17 mouse cellular contexts compared by ENCODE assay signal in genomic region chr11:32244617-32245016, GRCm38 (mm10). TPM values are rescaled to one million over a fixed set of nuclear protein-coding genes. Genes with fewer than 3 reads are reported as not detected.
DNase-seq lines count a peak whose midpoint lies in the region; ATAC-seq and TF ChIP-seq lines count a peak whose summit lies in the region.
"Had no signal": no experiment of that assay in that cellular context is flagged by ENCODE, and none has a peak within 500 bp of the region (broad histone marks: within the 10 kb centered on the region; RNA-seq: fewer than 3 reads in every experiment).

No protein-coding gene starts in this region.

- ATAC-seq in heart, embryonic 15.5 days (replicated peaks; ENCODE audit: insufficient number of reproducible peaks, insufficient read depth, low FRiP score, low read depth): no peak
- no peak for ATAC-seq in liver, embryonic 11.5 days (replicated peaks; ENCODE audit: low FRiP score)
- no peak for ATAC-seq in embryonic facial prominence, embryonic 13.5 days (ENCODE audit: insufficient number of reproducible peaks, insufficient read depth, low FRiP score, low TSS enrichment, low read depth)
- ATAC-seq: forebrain, embryonic 16.5 days; hindbrain, embryonic 16.5 days had no signal

- no peaks in the 10 kb centered on the region for H3K27me3 ChIP-seq in heart, embryonic 15.5 days
- H3K27me3 ChIP-seq in liver, embryonic 11.5 days (replicated peaks; ENCODE audit: control insufficient read depth, insufficient read depth, low read length): no peaks in the 10 kb centered on the region
- no peaks in the 10 kb centered on the region for H3K27me3 ChIP-seq in embryonic facial prominence, embryonic 13.5 days
- H3K27me3 ChIP-seq: limb, embryonic 13.5 days had no signal

- TF ChIP-seq CTCF in bone marrow, adult 2 months (IDR thresholded peaks at IDR 0.05; ENCODE audit: control insufficient read depth, insufficient read depth, low read length): no peak

- no peak for TF ChIP-seq POLR2A in bone marrow, adult 2 months (IDR thresholded peaks at IDR 0.05; ENCODE audit: borderline replicate concordance, control insufficient read depth, low read depth, low read length)

- H3K9me3 ChIP-seq in heart, embryonic 15.5 days (replicated peaks): no peaks in the 10 kb centered on the region
- no peaks in the 10 kb centered on the region for H3K9me3 ChIP-seq in liver, embryonic 11.5 days (ENCODE audit: control insufficient read depth, low read length)
- H3K9me3 ChIP-seq in embryonic facial prominence, embryonic 13.5 days: no peaks in the 10 kb centered on the region
- H3K9me3 ChIP-seq: limb, embryonic 13.5 days had no signal

- no peak for DNase-seq in heart, postnatal 14 days
- DNase-seq in liver, embryonic 11.5 days (ENCODE audit: low spot score): no peak
- DNase-seq in liver: no peak
- DNase-seq in adrenal gland, postnatal 4 days (ENCODE audit: low spot score in 2 of 2): no peak
- DNase-seq in thymus, postnatal 10 days (ENCODE audit: low spot score in 2 of 2): no peak
- DNase-seq: cerebellum, adult 9-10 months; kidney, postnatal 14 days had no signal

- intact Hi-C loops in heart, postnatal 14 days (cut with DNase I): no loop called here

- no peak overlapping the region for H3K4me3 ChIP-seq in heart, embryonic 15.5 days
- no peak overlapping the region for H3K4me3 ChIP-seq in liver, embryonic 11.5 days (ENCODE audit: low read depth, low read length)
- no peak overlapping the region for H3K4me3 ChIP-seq in bone marrow, adult 2 months (replicated peaks; ENCODE audit: control insufficient read depth, low read depth, low read length)
- no peak overlapping the region for H3K4me3 ChIP-seq in embryonic facial prominence, embryonic 13.5 days
- H3K4me3 ChIP-seq: limb, embryonic 13.5 days had no signal

- H3K4me1 ChIP-seq in heart, embryonic 15.5 days (replicated peaks): peaks cover 15% of the 10 kb centered on the region
- H3K4me1 ChIP-seq in liver, embryonic 11.5 days (replicated peaks; ENCODE audit: control insufficient read depth, insufficient read depth, low read length): peaks cover 42% of the 10 kb centered on the region
- H3K4me1 ChIP-seq in bone marrow, adult 2 months (ENCODE audit: control insufficient read depth, insufficient read depth, low read length): peaks cover 6% of the 10 kb centered on the region
- peaks cover 12% of the 10 kb centered on the region for H3K4me1 ChIP-seq in embryonic facial prominence, embryonic 13.5 days
- H3K4me1 ChIP-seq: limb, embryonic 13.5 days had no signal

- 0 out of 2 replicates have a peak overlapping the region, but pooled peaks have one; percentile 3 for H3K27ac ChIP-seq in heart, embryonic 15.5 days
- peak overlapping the region; percentile 97 for H3K27ac ChIP-seq in liver, embryonic 11.5 days (ENCODE audit: low read depth, low read length)
- peak overlapping the region; percentile 81 for H3K27ac ChIP-seq in bone marrow, adult 2 months (ENCODE audit: control insufficient read depth, insufficient read depth, low read depth, low read length, poor library complexity)
- peak overlapping the region; percentile 71; the same call in 1 of the 2 replicates for H3K27ac ChIP-seq in embryonic facial prominence, embryonic 13.5 days
- H3K27ac ChIP-seq: limb, embryonic 13.5 days; macrophage had no signal

- H3K36me3 ChIP-seq in heart, embryonic 15.5 days: peaks cover 17% of the 10 kb centered on the region; the same call in 1 of the 2 replicates
- H3K36me3 ChIP-seq in liver, embryonic 11.5 days (ENCODE audit: control insufficient read depth, insufficient read depth, low read length): peaks cover 7% of the 10 kb centered on the region
- peaks cover 76% of the 10 kb centered on the region for H3K36me3 ChIP-seq in embryonic facial prominence, embryonic 13.5 days

- no peak overlapping the region for H3K9ac ChIP-seq in heart, embryonic 15.5 days
- H3K9ac ChIP-seq in liver, embryonic 11.5 days (ENCODE audit: low read depth, low read length): peak overlapping the region; percentile 67
- no peak overlapping the region; the same call in 1 of the 2 replicates for H3K9ac ChIP-seq in embryonic facial prominence, embryonic 13.5 days
- H3K9ac ChIP-seq: limb, embryonic 13.5 days had no signal

- H3K4me2 ChIP-seq in heart, embryonic 15.5 days: no peak overlapping the region
- peak overlapping the region; percentile 55 for H3K4me2 ChIP-seq in liver, embryonic 11.5 days
- H3K4me2 ChIP-seq in embryonic facial prominence, embryonic 13.5 days: no peak overlapping the region
- H3K4me2 ChIP-seq: limb, embryonic 13.5 days had no signal

- WGBS in heart, embryonic 15.5 days: 79% methylated on average over 1 of the region's 1 CpGs
- 83% methylated on average over 1 of the region's 1 CpGs for WGBS in liver, embryonic 11.5 days
- 60% methylated on average over 1 of the region's 1 CpGs for WGBS in bone marrow, adult 2 months
- 83% methylated on average over 1 of the region's 1 CpGs for WGBS in embryonic facial prominence, embryonic 13.5 days

RNA-seq across cellular contexts. Expression of gene Mpg, which starts 18.3 kb away (rescaled TPM):
- polyA plus RNA-seq in heart, embryonic 15.5 days (2015; fragmentation: Nextera tagmentation; extraction: Ambion mirVana): 14.3 and 22.4 TPM in 2 replicates
- 1 to 10 TPM; 6.5 to 8.5 TPM for total RNA-seq in heart, postnatal 14 days (2021)
- polyA plus RNA-seq in liver, embryonic 11.5 days (2014; fragmentation: Nextera tagmentation; extraction: Ambion mirVana): 29.6 and 30.8 TPM in 2 replicates
- polyA plus RNA-seq in bone marrow, adult 2 months (2011; ENCODE audit: insufficient read depth, insufficient read length, low replicate concordance, missing spikeins): 10.9 and 20.1 TPM in 2 replicates
- 42.2 and 44.1 TPM in 2 replicates for polyA plus RNA-seq in embryonic facial prominence, embryonic 13.5 days (2015; fragmentation: Nextera tagmentation; extraction: Ambion mirVana)
- 10 to 100 TPM; 38.5 to 40.6 TPM for total RNA-seq in adrenal gland, postnatal 4 days (2021)

RNA-seq across cellular contexts. Expression of gene Rhbdf1, which starts 22.5 kb away (rescaled TPM):
- polyA plus RNA-seq in heart, embryonic 15.5 days (2015; fragmentation: Nextera tagmentation; extraction: Ambion mirVana): 35.6 and 42.8 TPM in 2 replicates
- 10 to 100 TPM; 22.3 to 23.3 TPM for total RNA-seq in heart, postnatal 14 days (2021)
- polyA plus RNA-seq in liver, embryonic 11.5 days (2014; fragmentation: Nextera tagmentation; extraction: Ambion mirVana): 16.9 and 19.1 TPM in 2 replicates
- polyA plus RNA-seq in bone marrow, adult 2 months (2011; ENCODE audit: insufficient read depth, insufficient read length, low replicate concordance, missing spikeins): 2.4 and 4.2 TPM in 2 replicates
- 55.5 and 55.9 TPM in 2 replicates for polyA plus RNA-seq in embryonic facial prominence, embryonic 13.5 days (2015; fragmentation: Nextera tagmentation; extraction: Ambion mirVana)
- 10 to 100 TPM; 43.7 to 47.5 TPM for total RNA-seq in adrenal gland, postnatal 4 days (2021)

RNA-seq across cellular contexts. Expression of gene Nprl3, which starts 22.9 kb away (rescaled TPM):
- 29.8 and 33.6 TPM in 2 replicates for polyA plus RNA-seq in heart, embryonic 15.5 days (2015; fragmentation: Nextera tagmentation; extraction: Ambion mirVana)
- total RNA-seq in heart, postnatal 14 days (2021): 10 to 100 TPM; 24.9 to 29.3 TPM
- 31.0 and 38.1 TPM in 2 replicates for polyA plus RNA-seq in liver, embryonic 11.5 days (2014; fragmentation: Nextera tagmentation; extraction: Ambion mirVana)
- polyA plus RNA-seq in bone marrow, adult 2 months (2011; ENCODE audit: insufficient read depth, insufficient read length, low replicate concordance, missing spikeins): 69.5 and 75.3 TPM in 2 replicates
- 42.6 and 46.9 TPM in 2 replicates for polyA plus RNA-seq in embryonic facial prominence, embryonic 13.5 days (2015; fragmentation: Nextera tagmentation; extraction: Ambion mirVana)
- 10 to 100 TPM; 73.7 to 77.3 TPM for total RNA-seq in adrenal gland, postnatal 4 days (2021)

RNA-seq across cellular contexts. Expression of gene Hba-x, which starts 31.6 kb away (rescaled TPM):
- polyA plus RNA-seq in heart, embryonic 15.5 days (2015; fragmentation: Nextera tagmentation; extraction: Ambion mirVana): 195 and 375 TPM in 2 replicates
- total RNA-seq in heart, postnatal 14 days (2021): not detected
- 4,144 and 4,673 TPM in 2 replicates for polyA plus RNA-seq in liver, embryonic 11.5 days (2014; fragmentation: Nextera tagmentation; extraction: Ambion mirVana)
- polyA plus RNA-seq in bone marrow, adult 2 months (2011; ENCODE audit: insufficient read depth, insufficient read length, low replicate concordance, missing spikeins): 2.6 and 3.5 TPM in 2 replicates
- 557 and 590 TPM in 2 replicates for polyA plus RNA-seq in embryonic facial prominence, embryonic 13.5 days (2015; fragmentation: Nextera tagmentation; extraction: Ambion mirVana)
- not detected for total RNA-seq in adrenal gland, postnatal 4 days (2021)
- total RNA-seq: gastrocnemius, postnatal 14 days had no signal
- polyA plus RNA-seq: macrophage; small intestine, adult 2 months; testis, adult 2 months had no signal

RNA-seq across cellular contexts. Expression of gene Hba-a1, which starts 38.7 kb away (rescaled TPM):
- polyA plus RNA-seq in heart, embryonic 15.5 days (2015; fragmentation: Nextera tagmentation; extraction: Ambion mirVana): 23,640 and 24,567 TPM in 2 replicates
- total RNA-seq in heart, postnatal 14 days (2021): over 10,000 TPM; 19,140 to 26,056 TPM
- polyA plus RNA-seq in liver, embryonic 11.5 days (2014; fragmentation: Nextera tagmentation; extraction: Ambion mirVana): 12,698 and 12,741 TPM in 2 replicates
- polyA plus RNA-seq in bone marrow, adult 2 months (2011; ENCODE audit: insufficient read depth, insufficient read length, low replicate concordance, missing spikeins): 17,767 and 55,751 TPM in 2 replicates
- 3,202 and 4,502 TPM in 2 replicates for polyA plus RNA-seq in embryonic facial prominence, embryonic 13.5 days (2015; fragmentation: Nextera tagmentation; extraction: Ambion mirVana)
- total RNA-seq in adrenal gland, postnatal 4 days (2021): 1,000 to 10,000 TPM; 4,498 to 5,274 TPM
- polyA plus RNA-seq: macrophage had no signal

Comparison
In these comparisons a context has a peak if more than half of its experiments do, and no peak if none do; other contexts are left out.
1. H3K27ac ChIP-seq: peak in every context shown above with its lines; median percentile 97 in liver, embryonic 11.5 days; 81 in bone marrow, adult 2 months; 71 in embryonic facial prominence, embryonic 13.5 days; 3 in heart, embryonic 15.5 days.